Mouse (Mus musculus): ENCODE measurements at regions not wholly inside any gene's neighbourhood (a gene's known extent, or its start where the extent isn't known, plus 50 kb on each side); places are given as distances from the start of the nearest gene placed in this dataset.

DNA sequence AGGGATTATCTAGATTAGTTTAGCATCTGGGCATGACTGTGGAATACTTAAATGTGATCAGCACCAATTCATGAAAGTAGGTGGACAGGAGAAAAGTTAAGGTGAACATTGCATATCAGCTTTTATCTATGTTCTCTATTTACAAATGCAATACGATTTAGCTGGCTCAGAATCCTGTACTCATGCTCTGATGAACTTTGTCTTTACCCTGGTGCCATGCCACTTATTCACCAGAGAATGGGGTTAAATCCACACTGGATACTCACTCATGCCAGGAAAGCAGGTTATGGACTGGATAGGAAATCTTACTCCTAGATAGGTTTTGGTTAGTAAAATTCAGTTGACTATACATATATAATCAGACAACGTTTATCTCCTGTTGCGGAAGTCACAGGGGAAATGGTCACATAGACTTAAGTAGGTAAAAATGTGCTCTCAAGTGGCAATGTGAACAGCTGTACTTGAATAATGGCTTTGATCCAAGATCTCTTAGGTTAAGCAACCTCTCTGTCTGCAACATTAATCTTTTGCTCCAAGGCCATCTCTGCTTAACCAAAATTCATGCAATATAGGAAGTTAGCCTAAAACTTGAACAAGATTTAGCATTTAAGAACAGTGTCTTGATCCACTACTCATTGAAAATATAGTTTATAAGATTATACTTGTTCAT, 1206.7 kb upstream of the Ppp6c start:
- no peaks in the 10 kb centered on the region for H3K36me3 ChIP-seq (ENCODE audit: control insufficient read depth, insufficient read depth, low read length)
- DNase-seq (ENCODE audit: low spot score) = no peak
- no peaks in the 10 kb centered on the region for H3K9me3 ChIP-seq (ENCODE audit: control insufficient read depth, low read length)
- no peak overlapping the region for H3K27ac ChIP-seq (replicated peaks)
- H3K4me3 ChIP-seq (ENCODE audit: low read depth, low read length) = no peak overlapping the region
- H3K27me3 ChIP-seq (ENCODE audit: control insufficient read depth, insufficient read depth, low read length) = no peaks in the 10 kb centered on the region
- 81% methylated on average over 3 of the region's 3 CpGs for WGBS
- no peaks in the 10 kb centered on the region for H3K4me1 ChIP-seq (replicated peaks; ENCODE audit: control insufficient read depth, insufficient read depth)
- H3K9ac ChIP-seq (ENCODE audit: low read length) = no peak overlapping the region
- TF ChIP-seq EP300 (optimal IDR thresholded peaks at IDR 0.05) (no peak), CTCF (IDR thresholded peaks at IDR 0.05; ENCODE audit: low read depth) (no peak)
- H3K4me2 ChIP-seq (replicated peaks; ENCODE audit: low read depth) = no peak overlapping the region
- ATAC-seq (ENCODE audit: low FRiP score, low TSS enrichment) = no peak

DNA sequence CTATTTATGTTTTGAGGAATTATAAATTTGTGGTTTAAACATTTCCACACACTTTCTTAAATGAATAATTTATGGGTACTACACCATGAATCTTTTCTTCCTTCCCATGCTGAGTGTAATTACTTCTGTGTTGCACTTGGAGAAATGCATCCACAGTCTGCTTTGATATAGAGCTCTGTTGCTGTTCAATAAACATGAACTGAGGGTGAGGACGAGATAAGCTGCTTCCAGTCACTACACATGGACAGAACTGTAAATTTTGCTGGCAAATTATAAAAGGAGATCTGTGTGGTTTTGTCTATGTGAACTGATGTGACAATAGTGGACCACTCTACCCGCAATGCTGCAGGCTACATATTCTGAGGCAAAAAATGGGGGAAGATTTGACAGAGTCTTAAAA, 1205.1 kb upstream of the Ppp6c start:
- WGBS = 58% methylated on average over 2 of the region's 2 CpGs
- H3K9ac ChIP-seq (ENCODE audit: low read length) = no peak overlapping the region
- DNase-seq (ENCODE audit: low spot score) (no peak), ATAC-seq (ENCODE audit: low FRiP score, low TSS enrichment) (no peak)
- no peaks in the 10 kb centered on the region for H3K27me3 ChIP-seq (ENCODE audit: control insufficient read depth, insufficient read depth, low read length)
- H3K4me3 ChIP-seq (ENCODE audit: low read depth, low read length) = no peak overlapping the region
- H3K9me3 ChIP-seq (ENCODE audit: control insufficient read depth, low read length) = no peaks in the 10 kb centered on the region
- no peak overlapping the region for H3K4me2 ChIP-seq (replicated peaks; ENCODE audit: low read depth)
- H3K27ac ChIP-seq (replicated peaks) = no peak overlapping the region
- TF ChIP-seq CTCF (IDR thresholded peaks at IDR 0.05; ENCODE audit: low read depth) = no peak
- TF ChIP-seq EP300 (optimal IDR thresholded peaks at IDR 0.05) = no peak
- H3K4me1 ChIP-seq (replicated peaks; ENCODE audit: control insufficient read depth, insufficient read depth) = no peaks in the 10 kb centered on the region
- H3K36me3 ChIP-seq (ENCODE audit: control insufficient read depth, insufficient read depth, low read length) = no peaks in the 10 kb centered on the region

DNA sequence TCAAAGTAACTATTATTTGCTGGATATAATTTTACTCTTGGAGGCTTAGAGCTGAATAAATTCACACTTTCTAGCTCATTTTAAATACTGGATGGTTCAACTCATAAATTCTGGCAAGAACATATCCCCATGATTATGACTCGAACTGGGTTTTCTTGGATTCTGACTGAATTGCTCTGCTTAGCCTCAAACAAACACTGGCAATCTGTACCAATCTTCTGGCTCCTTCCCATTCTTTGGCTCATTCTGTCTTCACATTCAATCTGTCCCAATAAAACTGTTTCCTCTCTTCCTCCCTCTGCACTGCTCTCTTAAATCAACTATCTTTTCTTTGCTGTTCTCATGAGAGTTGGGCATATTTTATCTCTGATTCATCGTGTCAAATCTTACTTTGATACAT, 1176.2 kb upstream of the Ppp6c start:
- ATAC-seq (ENCODE audit: low FRiP score, low TSS enrichment) (no peak), DNase-seq (ENCODE audit: low spot score) (no peak)
- Histone ChIP-seq H3K4me1 (replicated peaks; ENCODE audit: control insufficient read depth, insufficient read depth) (no peaks in the 10 kb centered on the region), H3K4me3 (ENCODE audit: low read depth, low read length) (no peak overlapping the region), H3K27ac (replicated peaks) (no peak overlapping the region), H3K9me3 (ENCODE audit: control insufficient read depth, low read length) (no peaks in the 10 kb centered on the region), H3K27me3 (ENCODE audit: control insufficient read depth, insufficient read depth, low read length) (no peaks in the 10 kb centered on the region), H3K9ac (ENCODE audit: low read length) (no peak overlapping the region), H3K36me3 (ENCODE audit: control insufficient read depth, insufficient read depth, low read length) (no peaks in the 10 kb centered on the region), H3K4me2 (replicated peaks; ENCODE audit: low read depth) (no peak overlapping the region)
- no peak for TF ChIP-seq EP300 (optimal IDR thresholded peaks at IDR 0.05)
- no peak for TF ChIP-seq CTCF (IDR thresholded peaks at IDR 0.05; ENCODE audit: low read depth)
- WGBS = 80% methylated on average over 2 of the region's 2 CpGs

All from stomach, postnatal 0 days (tissue).